Mouse (Mus musculus): ENCODE data around the gene Dxo. TPM values are rescaled to one million over a fixed set of nuclear protein-coding genes. Genes with fewer than 3 reads are reported as not detected.
"Not testable (repeated sequence)": the region's sequence is repeated elsewhere in the genome, so short reads cannot be mapped to it uniquely, and the experiment has no call there.

The Dxo gene
- polyA plus RNA-seq (2012) = 47.6 and 78.7 TPM in 2 replicates

DNA sequence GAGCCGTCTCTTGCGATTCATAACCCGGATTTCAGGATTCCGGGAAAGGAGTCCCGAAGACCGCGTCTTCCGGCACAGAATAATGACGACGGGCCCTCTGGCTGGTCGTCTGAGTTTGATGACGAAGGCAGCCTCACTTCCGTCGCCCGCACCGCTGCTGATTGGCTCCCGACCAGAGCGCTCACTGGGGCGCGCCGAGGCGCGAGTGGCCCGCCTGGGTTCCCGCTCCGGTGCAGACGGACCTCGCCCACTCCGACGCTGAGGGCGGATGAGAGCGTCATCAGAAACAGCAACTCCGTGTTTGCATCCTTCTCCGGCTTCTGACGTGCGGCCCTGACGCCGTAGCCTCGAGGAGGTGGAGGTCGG is at the start of gene Dxo, which contains the start of gene Stk19:
Gene Dxo, plus strand, starts transcription at position 164 of the 366 bp plus-strand sequence.
Gene Stk19, minus strand, starts transcription at position 90 of the 366 bp plus-strand sequence.
- TF ChIP-seq GATA1 (IDR thresholded peaks at IDR 0.05; ENCODE audit: low read length) = no peak

- no peak for TF ChIP-seq GATA1 (IDR thresholded peaks at IDR 0.05; ENCODE audit: low read length)
Observed at GRCm38 (mm10) chr17:34795016-34795415, 41.8 kb upstream of the Dxo start.

- TF ChIP-seq GATA1 (IDR thresholded peaks at IDR 0.05; ENCODE audit: low read length) = no peak
Observed at GRCm38 (mm10) chr17:34795633-34796032, 41.2 kb upstream of the Dxo start.

DNA sequence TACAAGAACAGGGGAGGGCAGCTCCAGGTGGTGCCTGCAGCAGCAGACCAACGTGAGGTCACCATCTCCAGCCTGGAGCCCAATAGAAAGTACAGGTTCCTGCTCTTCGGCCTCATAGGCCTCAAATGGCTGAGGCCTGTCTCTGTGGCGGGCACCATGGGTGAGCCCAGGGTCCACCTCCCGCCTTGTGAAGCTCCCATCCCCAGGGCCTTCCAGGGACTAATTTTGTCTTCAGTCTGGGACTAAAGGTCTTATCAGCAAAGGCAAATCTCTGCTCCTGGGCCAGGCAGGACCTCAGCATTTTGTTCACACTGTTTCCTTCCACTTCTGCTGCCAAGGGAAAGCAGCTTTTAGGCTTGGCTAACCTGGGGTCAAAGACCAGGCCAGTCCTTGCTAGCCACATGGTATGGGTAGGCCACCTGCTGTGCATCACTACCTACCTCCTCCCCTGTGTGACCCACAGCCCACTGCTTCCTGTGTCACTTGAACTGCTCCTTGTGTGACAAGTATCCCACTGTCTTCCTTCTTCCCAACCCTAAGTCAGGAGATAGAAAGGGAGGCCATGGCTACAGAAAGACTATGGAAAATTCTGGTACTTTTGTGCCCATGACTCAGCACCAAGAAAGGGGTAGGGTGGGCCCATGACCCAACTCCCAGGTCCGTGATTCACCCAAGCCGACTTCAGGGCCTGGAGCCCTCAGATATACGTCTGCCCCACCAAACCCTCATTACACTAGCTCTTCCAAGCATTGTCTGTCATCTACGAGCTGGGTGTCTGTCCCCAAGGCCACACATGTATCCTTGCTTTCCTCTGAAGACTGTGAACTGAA is 40.3 kb upstream of the Dxo start:
- no peak for TF ChIP-seq GATA1 (IDR thresholded peaks at IDR 0.05; ENCODE audit: low read length)

DNA sequence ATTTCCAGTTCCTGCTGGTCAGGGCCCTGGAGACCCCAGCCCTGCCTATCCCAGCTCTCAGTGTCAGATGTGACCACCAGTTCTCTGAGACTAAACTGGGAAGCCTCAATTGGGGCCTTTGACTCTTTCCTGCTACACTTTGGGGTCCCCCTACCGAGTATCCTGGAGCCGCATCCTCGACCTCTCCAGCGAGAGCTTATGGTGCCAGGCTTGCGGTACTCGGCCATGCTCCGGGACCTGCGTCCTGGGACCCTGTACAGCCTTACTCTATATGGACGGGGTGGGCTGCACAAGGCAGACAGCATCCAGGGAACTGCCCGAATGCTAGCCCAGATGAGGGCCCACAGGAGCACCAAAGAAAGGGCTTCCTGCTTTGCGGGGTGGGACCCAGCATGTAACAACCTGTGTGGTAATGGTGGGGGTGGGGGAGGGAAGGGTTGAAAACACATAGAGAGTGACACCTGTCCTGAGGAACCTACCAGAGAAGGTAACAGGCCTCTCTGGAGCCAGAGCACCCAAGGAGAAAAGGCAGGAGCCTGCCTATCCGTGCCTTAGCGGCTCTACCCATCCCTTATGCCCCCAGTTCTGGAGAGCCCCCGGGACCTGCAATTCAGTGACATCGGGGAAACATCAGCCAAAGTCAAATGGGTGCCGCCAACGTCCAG is 37.8 kb upstream of the Dxo start:
- TF ChIP-seq GATA1 (IDR thresholded peaks at IDR 0.05; ENCODE audit: low read length) = no peak

DNA sequence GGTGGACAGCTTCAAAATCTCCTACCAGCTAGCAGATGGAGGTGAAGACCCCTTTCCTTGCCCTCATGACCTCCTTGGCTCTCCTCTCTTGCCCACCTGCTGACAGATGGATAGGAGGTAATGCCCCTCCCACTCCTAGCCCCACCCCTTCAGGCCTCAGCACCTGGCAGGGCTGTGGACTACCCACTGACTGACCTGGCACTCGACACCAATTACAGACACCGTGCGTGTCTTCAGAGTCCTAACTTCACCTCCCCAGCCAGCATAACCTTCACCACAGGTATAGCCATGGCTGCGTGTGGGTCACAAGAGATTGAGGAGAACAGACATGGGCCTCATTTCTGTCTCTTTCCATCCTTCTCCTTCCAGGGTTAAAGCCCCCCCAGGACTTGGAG is 37.3 kb upstream of the Dxo start:
- no peak for TF ChIP-seq GATA1 (IDR thresholded peaks at IDR 0.05; ENCODE audit: low read length)

DNA sequence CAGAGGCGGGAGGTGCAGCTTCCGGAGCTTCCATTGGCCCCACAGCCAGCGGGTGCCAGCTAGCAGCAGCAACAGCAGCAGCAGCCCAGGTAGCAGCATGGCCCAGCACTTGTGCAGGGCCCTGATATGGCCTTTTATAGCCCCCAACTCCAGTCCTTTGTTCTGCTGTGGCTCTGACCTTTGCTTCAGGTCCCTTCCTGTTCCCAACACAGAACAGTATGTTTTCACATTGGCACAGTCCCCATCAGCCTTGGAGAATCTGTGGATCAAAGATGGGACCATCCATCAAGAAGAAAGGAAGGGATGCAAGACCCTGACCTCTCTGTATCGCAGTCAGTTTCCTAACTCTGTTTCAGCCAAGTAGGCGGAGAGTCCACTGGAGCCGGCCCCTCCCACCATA is 32.5 kb upstream of the Dxo start, which contains the start of gene Cyp21a1:
Gene Cyp21a1, minus strand, starts transcription at position 261 of the 400 bp plus-strand sequence.
- TF ChIP-seq GATA1 (IDR thresholded peaks at IDR 0.05; ENCODE audit: low read length) = not testable (repeated sequence)

DNA sequence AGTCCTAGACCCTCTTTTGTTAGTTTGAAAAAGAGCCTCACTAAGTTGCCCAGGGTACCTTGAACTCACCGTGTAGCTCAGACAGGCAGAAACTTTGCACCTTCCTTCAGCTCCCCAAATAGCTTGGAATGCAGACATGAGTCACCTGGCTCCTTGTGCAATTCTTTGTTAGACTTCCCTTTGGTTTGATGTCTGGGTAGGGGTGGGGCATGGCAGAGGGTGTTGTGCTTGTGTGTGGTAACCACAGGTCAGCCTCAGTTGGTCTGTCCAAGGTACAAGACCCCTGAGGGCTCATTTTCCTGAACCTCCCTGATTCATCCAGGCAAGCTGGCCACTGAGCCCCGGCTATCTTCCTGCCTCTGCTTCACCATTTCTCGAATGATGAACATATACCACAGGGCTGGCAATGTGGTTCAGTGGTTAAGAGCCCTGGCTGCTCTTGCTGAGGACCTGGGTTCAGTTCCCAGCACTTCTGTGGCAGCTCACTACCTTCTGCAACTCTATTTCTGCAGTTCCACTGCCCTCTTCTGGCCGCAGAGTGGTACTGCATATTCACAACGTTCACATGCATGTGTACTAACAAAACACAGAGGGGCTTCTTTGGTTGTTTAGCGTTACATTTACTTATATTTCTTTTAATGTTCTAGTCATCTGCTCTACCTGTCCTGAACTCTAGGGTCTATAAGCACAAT is 31.8 kb upstream of the Dxo start:
- no peak for TF ChIP-seq GATA1 (IDR thresholded peaks at IDR 0.05; ENCODE audit: low read length)

- TF ChIP-seq GATA1 (IDR thresholded peaks at IDR 0.05; ENCODE audit: low read length) = no peak
Observed at GRCm38 (mm10) chr17:34807176-34807575, 29.6 kb upstream of the Dxo start.

- no peak for TF ChIP-seq GATA1 (IDR thresholded peaks at IDR 0.05; ENCODE audit: low read length)
Observed at GRCm38 (mm10) chr17:34808599-34809205, 28.1 kb upstream of the Dxo start.

DNA sequence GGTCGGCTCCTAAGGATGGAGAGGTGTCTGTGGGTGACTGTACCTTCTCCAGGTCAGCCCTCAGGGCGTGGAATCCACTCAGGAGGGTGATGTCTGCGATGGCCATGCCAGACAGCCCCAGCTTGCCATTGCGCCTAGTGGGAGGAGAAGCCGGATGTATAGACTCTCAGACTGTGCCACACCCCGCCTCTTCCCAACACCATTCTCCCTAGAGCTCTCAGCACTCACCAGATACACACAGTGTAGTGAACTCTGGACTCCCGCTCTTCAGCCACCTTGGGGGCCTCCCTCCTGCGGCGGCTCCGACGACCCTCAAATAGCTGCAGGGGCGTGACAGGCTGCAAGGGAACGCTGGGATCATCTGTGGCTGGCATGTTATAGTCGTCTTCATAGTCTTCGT is 25.5 kb upstream of the Dxo start:
- no peak for TF ChIP-seq GATA1 (IDR thresholded peaks at IDR 0.05; ENCODE audit: low read length)

DNA sequence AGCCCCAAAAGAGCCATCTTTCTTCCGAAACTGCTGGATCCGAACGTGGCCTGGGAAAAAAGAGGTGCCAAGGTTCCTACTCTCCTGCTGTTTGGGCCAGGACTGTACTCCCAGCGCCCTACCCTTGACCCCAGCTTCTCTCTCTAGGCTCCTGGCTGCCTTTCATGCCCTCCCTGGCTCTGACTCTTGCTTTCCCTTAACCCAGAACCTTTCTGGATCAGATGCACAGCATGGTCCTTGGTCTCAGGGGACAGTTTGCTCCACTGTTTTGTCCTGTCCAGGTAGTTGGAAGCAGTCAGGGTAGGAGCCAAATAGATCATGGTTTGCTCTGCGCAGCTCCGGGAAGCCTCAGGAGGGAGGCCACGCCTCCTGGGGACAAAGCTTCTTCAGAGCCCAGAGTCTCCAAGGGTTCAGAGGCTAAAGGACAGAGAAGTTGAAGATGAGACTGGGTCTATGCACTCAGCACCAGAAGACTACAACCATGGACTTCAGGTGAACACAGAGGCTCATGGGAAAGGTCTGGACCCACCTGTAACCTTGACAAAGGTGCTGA is 21.9 kb upstream of the Dxo start:
- TF ChIP-seq GATA1 (IDR thresholded peaks at IDR 0.05; ENCODE audit: low read length) = no peak

GRCm38 (mm10) chr17:34836155-34836855 is 514 bp upstream of the Dxo start:
- no peak for TF ChIP-seq GATA1 (IDR thresholded peaks at IDR 0.05; ENCODE audit: low read length)

GRCm38 (mm10) chr17:34837464-34838324 is 875 bp downstream of the Dxo start:
- no peak for TF ChIP-seq GATA1 (IDR thresholded peaks at IDR 0.05; ENCODE audit: low read length)

Data from G1E-ER4 (cell line).